Mouse (Mus musculus) kidney, adult 10 weeks (tissue): Measurements from ENCODE around the gene Rad23a. TPM values are rescaled to one million over a fixed set of nuclear protein-coding genes. Genes with fewer than 3 reads are reported as not detected.

Experiments
- polyA plus RNA-seq: library from polyadenylated mRNA; stranded (reverse); fragments of 350-450 nt; fragmentation: Illumina TruSeq; extraction: RNeasy Lipid Tissue Mini Kit (QIAGEN cat#74804); gene quantifications from one replicate; pipeline ENCODE4 v1.2.3, GENCODE M21; 2014; ENCODE audit warnings: low read depth, low replicate concordance

The Rad23a gene
- polyA plus RNA-seq: 3.5 TPM

GRCm38 (mm10) chr8:84840248-84840999 lies at the start of gene Rad23a:
Rad23a (minus strand) TSS chr8:84840665.

GRCm38 (mm10) chr8:84871376-84872308 lies 31.2 kb upstream of the Rad23a start, which contains the start of gene Syce2:
Syce2 (plus strand) TSS chr8:84872111.

DNA sequence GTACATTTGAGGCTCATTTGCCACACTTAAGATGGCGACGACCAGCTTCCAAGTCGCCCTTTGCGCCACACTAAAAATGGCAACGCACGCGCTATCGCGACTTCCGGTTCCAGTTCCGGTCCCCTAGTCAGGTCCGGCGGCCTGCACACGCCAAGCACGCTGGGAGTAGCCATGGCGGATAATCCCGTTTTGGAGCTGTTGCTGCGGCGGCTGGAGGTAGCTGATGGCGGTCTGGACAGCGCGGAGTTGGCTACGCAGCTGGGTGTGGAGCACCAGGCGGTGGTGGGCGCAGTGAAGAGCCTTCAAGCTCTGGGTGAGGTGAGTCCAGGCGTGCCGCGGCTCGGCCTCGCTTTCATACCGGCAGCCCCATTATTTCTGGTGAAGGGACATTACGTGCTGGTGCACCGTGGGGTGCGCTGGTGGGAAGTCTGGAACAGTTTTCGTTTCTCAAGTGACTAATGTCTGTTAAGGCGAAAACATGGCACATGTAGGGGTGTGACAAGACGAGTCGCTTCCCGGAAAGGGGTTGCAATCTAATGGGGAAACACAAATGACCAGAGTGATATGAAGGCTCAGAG lies 16.5 kb upstream of the Rad23a start, which contains the start of gene Farsa:
Gene Farsa, plus strand, starts transcription at position 126 of the 578 bp plus-strand sequence.

GRCm38 (mm10) chr8:84846722-84847572 lies 6.5 kb upstream of the Rad23a start, which contains the start of gene Calr:
Calr (minus strand) TSS chr8:84846934.

GRCm38 (mm10) chr8:84831490-84831889 lies 9.0 kb downstream of the Rad23a start, which contains the start of gene Gadd45gip1:
Gadd45gip1 (plus strand) TSS chr8:84831522.

DNA sequence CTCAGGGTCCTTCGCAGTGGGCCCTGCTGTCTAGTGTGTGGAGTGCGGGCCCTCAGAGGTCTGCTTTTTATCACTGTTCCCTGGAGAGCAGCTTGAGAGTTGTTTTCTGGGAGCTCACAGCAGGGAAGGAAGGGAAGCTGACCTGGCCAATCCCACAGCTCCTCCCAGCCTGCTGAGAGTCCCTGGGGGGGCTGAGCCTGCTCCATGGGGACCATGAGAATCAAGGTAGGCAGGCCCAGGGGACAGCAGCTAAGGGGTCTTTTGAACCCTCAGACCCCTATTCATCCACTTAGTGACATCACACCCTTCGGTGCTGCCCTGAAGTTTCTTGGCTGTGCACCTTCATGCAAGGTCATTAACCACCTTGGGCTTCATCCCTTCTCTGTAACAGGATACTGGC lies 17.7 kb downstream of the Rad23a start, which contains the start of gene Dand5:
Gene Dand5, minus strand, starts transcription at position 101 of the 400 bp plus-strand sequence.

DNA sequence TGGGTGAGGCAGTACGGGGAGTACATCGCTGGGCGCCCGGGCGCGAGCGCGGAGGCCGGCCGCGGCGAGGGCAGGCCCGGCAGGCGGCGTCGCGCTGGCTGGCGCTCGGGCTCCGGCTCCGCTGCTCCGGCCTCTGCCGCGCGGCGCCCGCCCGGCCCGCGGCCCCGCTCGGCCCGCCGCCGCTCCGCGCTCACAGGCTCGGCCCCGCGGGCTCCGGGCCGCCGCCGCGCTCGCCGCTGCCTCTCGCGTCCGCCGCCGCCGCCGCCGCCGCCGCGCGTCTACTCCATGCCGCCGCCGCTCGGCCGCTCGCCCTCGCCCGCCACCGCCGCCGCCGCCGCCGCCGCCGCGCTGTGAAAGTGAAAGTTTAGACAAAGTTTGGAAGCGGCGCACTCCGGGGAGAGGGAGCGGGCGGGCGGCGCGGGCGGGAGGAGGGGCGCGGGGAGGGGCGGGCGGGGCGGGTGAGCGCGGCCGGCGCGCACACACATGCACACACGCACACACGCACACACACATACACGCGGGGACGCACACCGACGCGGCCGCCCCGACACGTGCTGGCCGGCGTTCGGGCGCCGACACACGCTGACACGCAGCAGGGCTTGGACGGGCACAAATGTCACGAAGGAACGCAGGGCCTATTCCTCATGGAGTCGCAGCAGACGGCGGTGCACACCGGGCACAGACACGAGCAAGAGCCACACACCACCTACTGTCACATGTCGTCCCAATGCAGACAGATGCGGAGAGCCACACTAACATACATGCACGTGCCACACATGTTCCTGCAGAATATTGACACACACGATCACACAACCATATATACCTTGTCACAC lies 40.2 kb downstream of the Rad23a start, which contains the start of gene Nfix:
Gene Nfix, minus strand, starts transcription at position 346 of the 833 bp plus-strand sequence.

Other genes starting within 250 kb of the Rad23a start
- 0.77 TPM for gene Ier2, start 177.8 kb downstream of the Rad23a start, polyA plus RNA-seq
- 7.9 TPM for gene Trmt1, start 154.4 kb downstream of the Rad23a start, polyA plus RNA-seq
- 2.0 TPM for gene Nacc1, start 152.8 kb downstream of the Rad23a start, polyA plus RNA-seq
- gene Lyl1, start 139.2 kb downstream of the Rad23a start, polyA plus RNA-seq: not detected
- gene G430095P16Rik, start 117.7 kb downstream of the Rad23a start, polyA plus RNA-seq: not detected
- gene Nfix, start 40.3 kb downstream of the Rad23a start, polyA plus RNA-seq: 5.1 TPM
- gene Dand5, start 17.8 kb downstream of the Rad23a start, polyA plus RNA-seq: 3.3 TPM
- gene Gadd45gip1, start 9.1 kb downstream of the Rad23a start, polyA plus RNA-seq: not detected
- gene Calr, start 6.3 kb upstream of the Rad23a start, polyA plus RNA-seq: 862 TPM
- 1.3 TPM for gene Farsa, start 16.3 kb upstream of the Rad23a start, polyA plus RNA-seq
- gene Syce2, start 31.4 kb upstream of the Rad23a start, polyA plus RNA-seq: 6.0 TPM
- 302 TPM for gene Gcdh, start 53.3 kb upstream of the Rad23a start, polyA plus RNA-seq
- gene Klf1, start 61.3 kb upstream of the Rad23a start, polyA plus RNA-seq: not detected
- gene Dnase2a, start 67.9 kb upstream of the Rad23a start, polyA plus RNA-seq: 7.1 TPM
- not detected for gene Mast1, start 96.7 kb upstream of the Rad23a start, polyA plus RNA-seq
- not detected for gene Rtbdn, start 106.3 kb upstream of the Rad23a start, polyA plus RNA-seq
- not detected for gene Gm49661, start 128.8 kb upstream of the Rad23a start, polyA plus RNA-seq
- 35.9 TPM for gene Prdx2, start 128.9 kb upstream of the Rad23a start, polyA plus RNA-seq
- gene Rnaseh2a, start 129.1 kb upstream of the Rad23a start, polyA plus RNA-seq: 1.1 TPM
- not detected for gene Junb, start 138.1 kb upstream of the Rad23a start, polyA plus RNA-seq
- 16.4 TPM for gene Hook2, start 149.9 kb upstream of the Rad23a start, polyA plus RNA-seq
- gene Best2, start 173.9 kb upstream of the Rad23a start, polyA plus RNA-seq: not detected
- gene Asna1, start 184.6 kb upstream of the Rad23a start, polyA plus RNA-seq: 16.8 TPM
- gene Trir, start 186.2 kb upstream of the Rad23a start, polyA plus RNA-seq: 15.0 TPM
- 4.2 TPM for gene Tnpo2, start 196.2 kb upstream of the Rad23a start, polyA plus RNA-seq
- 0.89 TPM for gene Fbxw9, start 219.4 kb upstream of the Rad23a start, polyA plus RNA-seq
- gene Gm5741, start 227.3 kb upstream of the Rad23a start, polyA plus RNA-seq: not detected
- gene Dhps, start 231.1 kb upstream of the Rad23a start, polyA plus RNA-seq: 9.5 TPM
- 6.1 TPM for gene Wdr83os, start 240.1 kb upstream of the Rad23a start, polyA plus RNA-seq
- 2.3 TPM for gene Wdr83, start 240.6 kb upstream of the Rad23a start, polyA plus RNA-seq
- gene Man2b1, start 242.6 kb upstream of the Rad23a start, polyA plus RNA-seq: 7.5 TPM